Mouse (Mus musculus): ENCODE measurements at regions not wholly inside any gene's neighbourhood (a gene's known extent, or its start where the extent isn't known, plus 50 kb on each side); places are given as distances from the start of the nearest gene placed in this dataset.

DNA sequence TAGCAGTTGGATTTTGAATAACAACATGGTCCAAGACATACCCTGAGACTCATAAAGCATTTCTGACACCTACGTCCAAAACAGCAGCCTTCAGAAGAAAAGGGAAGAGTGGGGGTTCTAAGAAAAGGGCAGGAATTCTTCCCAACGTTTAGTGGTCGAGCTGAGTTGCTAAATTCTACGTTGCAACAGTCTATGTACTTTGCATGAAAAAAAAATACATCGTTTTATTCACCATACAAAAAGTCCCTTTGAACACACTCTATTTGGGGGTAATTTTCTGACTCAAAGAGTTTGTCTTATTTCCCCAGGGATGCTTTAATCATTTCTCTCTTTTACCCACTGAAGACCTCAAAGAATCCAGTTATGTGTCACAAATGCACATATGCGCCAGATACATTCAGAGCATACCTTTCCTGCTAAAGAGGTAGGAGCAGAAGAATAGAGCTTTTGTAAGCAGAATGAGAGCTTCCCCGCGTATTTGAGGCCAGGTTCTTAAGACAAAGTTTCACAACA lies 89.3 kb downstream of the Mrpl39 start:
- WGBS = 66% methylated on average over 8 of the region's 8 CpGs
- no peak overlapping the region for H3K9ac ChIP-seq (replicated peaks; ENCODE audit: low read depth, low read length)
- H3K36me3 ChIP-seq (replicated peaks; ENCODE audit: control insufficient read depth, insufficient read depth, low read length) = no peaks in the 10 kb centered on the region
- no peak overlapping the region for H3K27ac ChIP-seq (ENCODE audit: low read depth)
- no peak overlapping the region for H3K4me2 ChIP-seq (ENCODE audit: low read depth, low read length)
- ATAC-seq (ENCODE audit: insufficient read depth, low read depth) = no peak
- no peaks in the 10 kb centered on the region for H3K27me3 ChIP-seq (ENCODE audit: control insufficient read depth, insufficient read depth, low read length)
- H3K9me3 ChIP-seq (replicated peaks; ENCODE audit: control insufficient read depth, low read length) = no peaks in the 10 kb centered on the region
- no peaks in the 10 kb centered on the region for H3K4me1 ChIP-seq (ENCODE audit: control insufficient read depth, insufficient read depth)
- no peak for DNase-seq (ENCODE audit: low spot score)
- no peak overlapping the region for H3K4me3 ChIP-seq (ENCODE audit: low read depth, low read length)
- TF ChIP-seq EP300 (IDR thresholded peaks at IDR 0.05; ENCODE audit: low read depth) = no peak
- no peak for TF ChIP-seq CTCF (IDR thresholded peaks at IDR 0.05; ENCODE audit: low read depth)

DNA sequence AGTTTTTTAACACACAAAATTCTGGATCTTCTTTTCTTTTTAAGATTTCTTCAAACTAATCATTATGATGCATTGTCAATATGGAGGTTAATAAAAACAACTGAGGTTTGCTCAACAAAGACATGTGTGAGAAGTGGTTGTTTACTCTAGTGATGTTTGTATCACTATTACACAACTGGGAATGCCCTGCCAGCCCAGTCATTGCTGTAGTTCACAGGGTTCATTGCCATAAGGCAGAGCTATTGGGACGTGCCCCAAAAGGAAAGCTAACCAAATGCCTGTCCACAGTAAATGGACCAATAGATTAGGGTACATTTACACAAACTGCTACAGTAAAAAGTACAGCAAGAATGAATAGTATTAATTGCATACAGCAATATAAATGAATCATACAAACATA lies 84.9 kb downstream of the Mrpl39 start:
- DNase-seq (ENCODE audit: low spot score) = no peak
- H3K4me1 ChIP-seq (ENCODE audit: control insufficient read depth, insufficient read depth) = no peaks in the 10 kb centered on the region
- H3K9ac ChIP-seq (replicated peaks; ENCODE audit: low read depth, low read length) = no peak overlapping the region
- TF ChIP-seq EP300 (IDR thresholded peaks at IDR 0.05; ENCODE audit: low read depth) = no peak
- TF ChIP-seq CTCF (IDR thresholded peaks at IDR 0.05; ENCODE audit: low read depth) = no peak
- no peak for ATAC-seq (ENCODE audit: insufficient read depth, low read depth)
- no peaks in the 10 kb centered on the region for H3K36me3 ChIP-seq (replicated peaks; ENCODE audit: control insufficient read depth, insufficient read depth, low read length)
- 70% methylated on average over 1 of the region's 1 CpGs for WGBS
- no peaks in the 10 kb centered on the region for H3K27me3 ChIP-seq (ENCODE audit: control insufficient read depth, insufficient read depth, low read length)
- no peak overlapping the region for H3K4me3 ChIP-seq (ENCODE audit: low read depth, low read length)
- H3K4me2 ChIP-seq (ENCODE audit: low read depth, low read length) = no peak overlapping the region
- H3K27ac ChIP-seq (ENCODE audit: low read depth) = no peak overlapping the region
- no peaks in the 10 kb centered on the region for H3K9me3 ChIP-seq (replicated peaks; ENCODE audit: control insufficient read depth, low read length)

DNA sequence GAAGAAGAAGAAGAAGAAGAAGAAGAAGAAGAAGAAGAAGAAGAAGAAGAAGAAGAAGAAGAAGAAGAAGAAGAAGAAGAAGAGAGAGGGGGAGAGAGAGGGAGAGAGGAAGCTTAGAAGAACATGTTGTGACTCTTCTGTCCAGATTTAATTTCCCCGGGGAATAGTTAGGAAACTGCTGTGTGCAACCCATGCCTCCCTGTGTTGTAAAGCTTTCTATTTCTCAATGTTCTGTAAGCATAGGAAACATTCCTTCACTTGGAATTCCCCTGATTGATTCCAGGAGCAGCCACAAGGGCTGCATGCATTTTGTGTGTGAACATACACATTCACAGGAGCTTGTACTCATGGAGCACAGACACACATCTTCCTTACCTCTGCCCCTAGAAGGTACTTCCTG lies 81.7 kb downstream of the Mrpl39 start:
- ATAC-seq (ENCODE audit: insufficient read depth, low read depth) (no peak), DNase-seq (ENCODE audit: low spot score) (no peak)
- no peaks in the 10 kb centered on the region for H3K36me3 ChIP-seq (replicated peaks; ENCODE audit: control insufficient read depth, insufficient read depth, low read length)
- no peak overlapping the region for H3K9ac ChIP-seq (replicated peaks; ENCODE audit: low read depth, low read length)
- TF ChIP-seq CTCF (IDR thresholded peaks at IDR 0.05; ENCODE audit: low read depth) (no peak), EP300 (IDR thresholded peaks at IDR 0.05; ENCODE audit: low read depth) (no peak)
- 83% methylated on average over 1 of the region's 1 CpGs for WGBS
- no peak overlapping the region for H3K27ac ChIP-seq (ENCODE audit: low read depth)
- no peak overlapping the region for H3K4me2 ChIP-seq (ENCODE audit: low read depth, low read length)
- H3K4me3 ChIP-seq (ENCODE audit: low read depth, low read length) = no peak overlapping the region
- no peaks in the 10 kb centered on the region for H3K27me3 ChIP-seq (ENCODE audit: control insufficient read depth, insufficient read depth, low read length)
- no peaks in the 10 kb centered on the region for H3K9me3 ChIP-seq (replicated peaks; ENCODE audit: control insufficient read depth, low read length)
- H3K4me1 ChIP-seq (ENCODE audit: control insufficient read depth, insufficient read depth) = no peaks in the 10 kb centered on the region

DNA sequence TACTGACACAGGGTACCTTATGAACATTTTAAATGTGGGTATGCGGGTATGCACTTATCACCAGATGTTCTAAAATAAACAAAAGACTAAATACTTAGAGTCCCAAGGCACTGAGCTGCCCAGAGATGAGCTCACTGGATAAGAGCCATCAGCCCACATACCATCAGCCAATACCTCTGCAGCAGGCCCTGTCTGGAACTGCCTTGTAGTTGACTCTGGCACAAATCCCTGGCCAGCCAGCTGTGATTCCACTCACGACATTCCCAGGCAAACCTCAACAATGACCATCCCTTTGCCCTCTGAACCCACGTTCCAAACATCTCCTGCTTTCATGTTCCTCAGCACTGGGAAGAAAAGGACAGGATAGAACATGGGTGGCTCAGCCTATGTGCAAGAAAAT lies 73.7 kb downstream of the Mrpl39 start:
- no peaks in the 10 kb centered on the region for H3K4me1 ChIP-seq (ENCODE audit: control insufficient read depth, insufficient read depth)
- no peak overlapping the region for H3K9ac ChIP-seq (replicated peaks; ENCODE audit: low read depth, low read length)
- H3K36me3 ChIP-seq (replicated peaks; ENCODE audit: control insufficient read depth, insufficient read depth, low read length) = no peaks in the 10 kb centered on the region
- H3K4me2 ChIP-seq (ENCODE audit: low read depth, low read length) = no peak overlapping the region
- H3K27ac ChIP-seq (ENCODE audit: low read depth) = no peak overlapping the region
- 39% methylated on average over 3 of the region's 3 CpGs for WGBS
- H3K4me3 ChIP-seq (ENCODE audit: low read depth, low read length) = no peak overlapping the region
- no peaks in the 10 kb centered on the region for H3K9me3 ChIP-seq (replicated peaks; ENCODE audit: control insufficient read depth, low read length)
- no peak for ATAC-seq (ENCODE audit: insufficient read depth, low read depth)
- no peak for TF ChIP-seq CTCF (IDR thresholded peaks at IDR 0.05; ENCODE audit: low read depth)
- TF ChIP-seq EP300 (IDR thresholded peaks at IDR 0.05; ENCODE audit: low read depth) = no peak
- no peaks in the 10 kb centered on the region for H3K27me3 ChIP-seq (ENCODE audit: control insufficient read depth, insufficient read depth, low read length)
- DNase-seq (ENCODE audit: low spot score) = no peak

DNA sequence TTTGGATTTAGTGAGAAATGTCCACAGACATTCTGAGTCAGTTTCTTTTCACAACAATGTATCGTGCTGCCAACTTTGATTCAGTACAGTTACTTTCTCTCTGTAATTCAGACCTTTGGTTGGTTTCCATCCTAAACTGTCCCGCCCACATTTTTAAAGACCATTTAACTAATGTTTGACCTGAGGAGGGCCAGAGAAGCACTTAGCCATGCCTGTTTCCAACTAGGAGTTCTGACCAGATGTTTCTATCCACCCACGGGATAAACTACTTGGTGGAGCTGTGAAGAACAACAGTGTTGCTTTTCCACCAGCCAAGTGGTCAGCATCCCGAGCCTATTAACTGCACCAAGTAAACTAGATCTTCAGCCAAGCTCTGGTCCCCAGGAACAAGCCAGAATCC lies 72.0 kb downstream of the Mrpl39 start:
- ATAC-seq (ENCODE audit: insufficient read depth, low read depth) (no peak), DNase-seq (ENCODE audit: low spot score) (no peak)
- TF ChIP-seq EP300 (IDR thresholded peaks at IDR 0.05; ENCODE audit: low read depth) = no peak
- no peak for TF ChIP-seq CTCF (IDR thresholded peaks at IDR 0.05; ENCODE audit: low read depth)
- WGBS = 70% methylated on average over 4 of the region's 4 CpGs
- Histone ChIP-seq H3K9ac (replicated peaks; ENCODE audit: low read depth, low read length) (no peak overlapping the region), H3K4me2 (ENCODE audit: low read depth, low read length) (no peak overlapping the region), H3K9me3 (replicated peaks; ENCODE audit: control insufficient read depth, low read length) (no peaks in the 10 kb centered on the region), H3K27ac (ENCODE audit: low read depth) (no peak overlapping the region), H3K27me3 (ENCODE audit: control insufficient read depth, insufficient read depth, low read length) (no peaks in the 10 kb centered on the region), H3K36me3 (replicated peaks; ENCODE audit: control insufficient read depth, insufficient read depth, low read length) (no peaks in the 10 kb centered on the region), H3K4me1 (ENCODE audit: control insufficient read depth, insufficient read depth) (no peaks in the 10 kb centered on the region), H3K4me3 (ENCODE audit: low read depth, low read length) (no peak overlapping the region)
